Mouse (Mus musculus) kidney, embryonic 15.5 days (tissue): ENCODE measurements around the gene Nav2. TPM values are rescaled to one million over a fixed set of nuclear protein-coding genes. Genes with fewer than 3 reads are reported as not detected.

Source experiments
- ATAC-seq: fragments of 200-750 bp; cut with Nextera tagmentation; replicated peaks from 2 replicates; pipeline ENCODE4 v1.8.0; 2017; ENCODE audit warnings: moderate TSS enrichment; ENCODE audit not compliant: low FRiP score
- H3K27ac ChIP-seq: fragments of 300-500 bp; sonication (generic); 2 replicates; pipeline ENCODE4 v1.5.1; 2015; ENCODE audit warnings: mild to moderate bottlenecking, inconsistent platforms
- H3K27me3 ChIP-seq: fragments of 300-500 bp; sonication (generic); 2 replicates; pipeline ENCODE4 v1.6.1; 2015; ENCODE audit warnings: inconsistent platforms
- H3K36me3 ChIP-seq: fragments of 300-500 bp; sonication (generic); 2 replicates; pipeline ENCODE4 v1.6.1; 2015; ENCODE audit warnings: inconsistent platforms
- H3K4me1 ChIP-seq: fragments of 300-500 bp; sonication (generic); 2 replicates; pipeline ENCODE4 v1.6.1; 2015; ENCODE audit warnings: inconsistent platforms
- H3K4me2 ChIP-seq: fragments of 300-500 bp; sonication (generic); 2 replicates; pipeline ENCODE4 v1.6.1; 2015; ENCODE audit warnings: moderate library complexity, mild to moderate bottlenecking, inconsistent platforms
- H3K4me3 ChIP-seq: fragments of 300-500 bp; sonication (generic); replicated peaks from 2 replicates; pipeline ENCODE4 v1.5.1; 2015; ENCODE audit warnings: mild to moderate bottlenecking, inconsistent platforms
- H3K9ac ChIP-seq: fragments of 300-500 bp; sonication (generic); 2 replicates; pipeline ENCODE4 v1.6.1; 2015; ENCODE audit warnings: mild to moderate bottlenecking, inconsistent platforms
- H3K9me3 ChIP-seq: fragments of 300-500 bp; sonication (generic); replicated peaks from 2 replicates; pipeline ENCODE4 v1.6.1; 2016; ENCODE audit warnings: inconsistent platforms
- WGBS: fragments of 180-500 bp; shearing (Covaris S2); methylation state at CpG from one replicate; pipeline ENCODE4 v1.1.7; 2015; ENCODE audit warnings: mixed read lengths; 5-methylcytosine and 5-hydroxymethylcytosine counted together
- polyA plus RNA-seq: library from polyadenylated mRNA; unstranded; fragments of >200 nt; fragmentation: Nextera tagmentation; extraction: Ambion mirVana; gene quantifications from 2 replicates; pipeline ENCODE4 v1.2.1, GENCODE M21; 2015

The Nav2 gene
- polyA plus RNA-seq, 1 experiment from 2014 or later: 28.8 TPM

- H3K4me3 ChIP-seq: no peak overlapping the region
- H3K9me3 ChIP-seq: no peaks in the 10 kb centered on the region
- peaks cover 63% of the 10 kb centered on the region for H3K4me1 ChIP-seq
- no peaks in the 10 kb centered on the region for H3K36me3 ChIP-seq
- no peak overlapping the region for H3K9ac ChIP-seq
- H3K27ac ChIP-seq: no peak overlapping the region
- H3K27me3 ChIP-seq: no peaks in the 10 kb centered on the region
- ATAC-seq: no peak
- no peak overlapping the region for H3K4me2 ChIP-seq
- 84% methylated on average over 7 of the region's 7 CpGs for WGBS
Observed at GRCm38 (mm10) chr7:49507943-49508506, 599.5 kb downstream of the Nav2 start.

- H3K9me3 ChIP-seq: no peaks in the 10 kb centered on the region
- no peak overlapping the region for H3K9ac ChIP-seq
- H3K36me3 ChIP-seq: no peaks in the 10 kb centered on the region
- H3K27ac ChIP-seq: peak overlapping the region; percentile 25
- no peak overlapping the region for H3K4me2 ChIP-seq
- peaks cover 57% of the 10 kb centered on the region for H3K4me1 ChIP-seq
- WGBS: 48% methylated on average over 7 of the region's 7 CpGs
- H3K27me3 ChIP-seq: no peaks in the 10 kb centered on the region
- ATAC-seq: no peak
- no peak overlapping the region for H3K4me3 ChIP-seq
Observed at GRCm38 (mm10) chr7:49511820-49512453, 603.4 kb downstream of the Nav2 start.

GRCm38 (mm10) chr7:49513763-49514437, 605.4 kb downstream of the Nav2 start:
- 62% methylated on average over 6 of the region's 6 CpGs for WGBS
- H3K4me3 ChIP-seq: no peak overlapping the region
- no peak overlapping the region for H3K4me2 ChIP-seq

GRCm38 (mm10) chr7:49515012-49515411, 606.5 kb downstream of the Nav2 start:
- Histone ChIP-seq H3K4me1 (peaks cover 61% of the 10 kb centered on the region), H3K4me3 (no peak overlapping the region), H3K9ac (no peak overlapping the region), H3K36me3 (no peaks in the 10 kb centered on the region), H3K27me3 (no peaks in the 10 kb centered on the region), H3K9me3 (no peaks in the 10 kb centered on the region), H3K4me2 (no peak overlapping the region), H3K27ac (peak overlapping the region; percentile 69)
- peak; percentile 55; the same call in 1 of the 2 replicates for ATAC-seq
- 53% methylated on average over 2 of the region's 2 CpGs for WGBS

More at GRCm38 (mm10) chr7:49513763-49514437, 605.4 kb downstream of the Nav2 start:
- H3K9me3 ChIP-seq: no peaks in the 10 kb centered on the region
- H3K9ac ChIP-seq: no peak overlapping the region
- H3K27me3 ChIP-seq: no peaks in the 10 kb centered on the region
- no peaks in the 10 kb centered on the region for H3K36me3 ChIP-seq
- peak overlapping the region; percentile 69 for H3K27ac ChIP-seq
- ATAC-seq: no peak
- peaks cover 54% of the 10 kb centered on the region for H3K4me1 ChIP-seq

- no peaks in the 10 kb centered on the region for H3K36me3 ChIP-seq
- H3K27ac ChIP-seq: peak overlapping the region; percentile 93
- H3K4me1 ChIP-seq: peaks cover 58% of the 10 kb centered on the region
- no peak overlapping the region for H3K4me3 ChIP-seq
- H3K9ac ChIP-seq: no peak overlapping the region
- no peaks in the 10 kb centered on the region for H3K9me3 ChIP-seq
- ATAC-seq: no peak
- no peaks in the 10 kb centered on the region for H3K27me3 ChIP-seq
- peak overlapping the region; percentile 66 for H3K4me2 ChIP-seq
- WGBS: 46% methylated on average over 2 of the region's 2 CpGs
Observed at GRCm38 (mm10) chr7:49520504-49520903, 612.0 kb downstream of the Nav2 start.

GRCm38 (mm10) chr7:49521349-49521748, 612.8 kb downstream of the Nav2 start:
- H3K4me3 ChIP-seq: peak overlapping the region; percentile 54; the same call in 1 of the 2 replicates
- ATAC-seq: no peak
- H3K27me3 ChIP-seq: no peaks in the 10 kb centered on the region
- WGBS: 13% methylated on average over 4 of the region's 4 CpGs
- H3K4me1 ChIP-seq: peaks cover 60% of the 10 kb centered on the region
- H3K4me2 ChIP-seq: peak overlapping the region; percentile 66
- H3K9ac ChIP-seq: no peak overlapping the region
- H3K27ac ChIP-seq: peak overlapping the region; percentile 93
- no peaks in the 10 kb centered on the region for H3K36me3 ChIP-seq
- H3K9me3 ChIP-seq: no peaks in the 10 kb centered on the region

DNA sequence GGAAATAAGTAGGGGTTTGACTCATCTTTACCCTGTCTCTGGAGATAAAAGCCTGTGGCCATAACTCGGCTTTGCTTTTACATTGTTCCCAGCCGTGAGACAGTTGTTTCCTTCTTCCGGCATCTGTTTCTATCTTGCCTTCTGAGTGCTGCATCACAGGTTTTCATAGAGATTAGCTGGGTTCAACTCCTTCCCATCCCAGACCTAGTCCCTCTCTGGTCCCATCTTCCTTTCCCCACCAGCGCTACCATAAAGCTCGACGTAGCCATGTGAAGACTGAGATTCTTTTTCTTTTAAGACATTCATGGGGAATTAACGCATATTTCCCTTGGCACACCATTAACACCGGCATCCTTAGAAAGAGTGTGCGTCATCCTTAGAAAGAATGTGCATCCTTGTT, 613.5 kb downstream of the Nav2 start:
- H3K4me1 ChIP-seq: peaks cover 66% of the 10 kb centered on the region
- H3K36me3 ChIP-seq: no peaks in the 10 kb centered on the region
- no peaks in the 10 kb centered on the region for H3K27me3 ChIP-seq
- peak overlapping the region; percentile 54 for H3K4me3 ChIP-seq
- peak overlapping the region; percentile 66 for H3K4me2 ChIP-seq
- H3K9ac ChIP-seq: no peak overlapping the region
- no peaks in the 10 kb centered on the region for H3K9me3 ChIP-seq
- H3K27ac ChIP-seq: peak overlapping the region; percentile 93
- WGBS: 2% methylated on average over 9 of the region's 9 CpGs
- no peak; the same call in 1 of the 2 replicates for ATAC-seq

DNA sequence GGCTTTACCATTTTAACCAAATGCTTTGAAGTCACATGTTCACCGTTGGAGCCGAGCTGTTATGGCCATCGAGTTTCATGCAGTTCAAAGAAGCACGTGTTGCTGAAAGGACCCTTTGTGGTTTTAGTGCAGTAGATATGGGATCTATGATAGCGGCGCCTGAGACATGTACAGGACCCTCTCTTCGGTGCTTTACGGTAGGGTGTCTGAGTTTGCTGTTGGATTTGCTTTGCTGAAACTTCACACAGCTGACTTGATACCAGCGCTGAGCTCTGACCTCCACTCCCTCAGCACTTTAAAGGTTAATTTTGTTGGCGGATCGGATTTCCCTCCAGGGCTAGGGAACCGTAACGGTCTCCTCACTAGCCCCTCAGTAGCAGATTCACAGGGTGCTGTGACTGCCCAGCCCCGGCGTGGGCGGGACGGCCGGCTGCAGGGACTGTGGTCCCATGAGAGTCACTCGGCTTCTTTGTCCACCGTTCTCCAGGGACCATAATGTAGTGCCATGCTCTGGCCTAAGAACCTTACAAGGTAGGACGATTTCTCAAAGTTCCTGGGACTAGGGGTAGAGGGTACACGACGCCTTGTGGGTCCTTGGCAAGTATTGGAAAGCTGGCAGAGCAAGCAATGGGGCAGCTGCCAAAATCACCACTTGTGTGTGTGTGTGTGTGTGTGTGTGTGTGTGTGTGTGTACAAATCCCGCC, 614.0 kb downstream of the Nav2 start:
- no peaks in the 10 kb centered on the region for H3K9me3 ChIP-seq
- H3K4me2 ChIP-seq: peak overlapping the region; percentile 66
- H3K27ac ChIP-seq: peak overlapping the region; percentile 93
- H3K9ac ChIP-seq: peak overlapping the region; percentile 63
- WGBS: under 1% methylated on average over 24 of the region's 24 CpGs
- peaks cover 71% of the 10 kb centered on the region for H3K4me1 ChIP-seq
- peak overlapping the region; percentile 54 for H3K4me3 ChIP-seq
- H3K36me3 ChIP-seq: no peaks in the 10 kb centered on the region
- peak; percentile 92 for ATAC-seq
- H3K27me3 ChIP-seq: no peaks in the 10 kb centered on the region

DNA sequence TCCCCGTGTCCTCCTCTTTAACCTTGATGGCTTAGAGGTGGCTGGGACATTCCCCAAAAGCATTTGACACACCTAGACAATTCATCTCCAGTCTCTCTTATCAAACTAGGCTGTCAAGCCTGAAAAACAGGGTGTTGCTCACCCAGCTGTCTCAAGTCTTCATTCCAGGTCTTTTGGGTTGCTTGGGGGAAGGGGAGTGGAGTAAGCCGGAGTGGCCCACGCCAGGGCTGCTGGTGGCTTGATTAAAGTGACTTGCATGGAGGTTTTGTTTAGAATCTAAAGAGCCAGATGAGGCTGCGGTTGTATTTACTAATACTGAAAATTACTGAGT, 614.6 kb downstream of the Nav2 start:
- H3K9me3 ChIP-seq: no peaks in the 10 kb centered on the region
- H3K4me2 ChIP-seq: peak overlapping the region; percentile 66
- 15% methylated on average over 4 of the region's 4 CpGs for WGBS
- peak overlapping the region; percentile 54 for H3K4me3 ChIP-seq
- peak; percentile 2; the same call in 1 of the 2 replicates for ATAC-seq
- peak overlapping the region; percentile 63 for H3K9ac ChIP-seq
- no peaks in the 10 kb centered on the region for H3K27me3 ChIP-seq
- peak overlapping the region; percentile 93 for H3K27ac ChIP-seq
- H3K4me1 ChIP-seq: peaks cover 75% of the 10 kb centered on the region
- H3K36me3 ChIP-seq: no peaks in the 10 kb centered on the region

- H3K4me2 ChIP-seq: peak overlapping the region; percentile 66
- no peaks in the 10 kb centered on the region for H3K36me3 ChIP-seq
- peak overlapping the region; percentile 93 for H3K27ac ChIP-seq
- peaks cover 81% of the 10 kb centered on the region for H3K4me1 ChIP-seq
- no peaks in the 10 kb centered on the region for H3K27me3 ChIP-seq
- peak overlapping the region; percentile 54 for H3K4me3 ChIP-seq
- H3K9ac ChIP-seq: peak overlapping the region; percentile 63
- no peaks in the 10 kb centered on the region for H3K9me3 ChIP-seq
- 16% methylated on average over 5 of the region's 5 CpGs for WGBS
- no peak for ATAC-seq
Observed at GRCm38 (mm10) chr7:49523729-49524128, 615.2 kb downstream of the Nav2 start.

DNA sequence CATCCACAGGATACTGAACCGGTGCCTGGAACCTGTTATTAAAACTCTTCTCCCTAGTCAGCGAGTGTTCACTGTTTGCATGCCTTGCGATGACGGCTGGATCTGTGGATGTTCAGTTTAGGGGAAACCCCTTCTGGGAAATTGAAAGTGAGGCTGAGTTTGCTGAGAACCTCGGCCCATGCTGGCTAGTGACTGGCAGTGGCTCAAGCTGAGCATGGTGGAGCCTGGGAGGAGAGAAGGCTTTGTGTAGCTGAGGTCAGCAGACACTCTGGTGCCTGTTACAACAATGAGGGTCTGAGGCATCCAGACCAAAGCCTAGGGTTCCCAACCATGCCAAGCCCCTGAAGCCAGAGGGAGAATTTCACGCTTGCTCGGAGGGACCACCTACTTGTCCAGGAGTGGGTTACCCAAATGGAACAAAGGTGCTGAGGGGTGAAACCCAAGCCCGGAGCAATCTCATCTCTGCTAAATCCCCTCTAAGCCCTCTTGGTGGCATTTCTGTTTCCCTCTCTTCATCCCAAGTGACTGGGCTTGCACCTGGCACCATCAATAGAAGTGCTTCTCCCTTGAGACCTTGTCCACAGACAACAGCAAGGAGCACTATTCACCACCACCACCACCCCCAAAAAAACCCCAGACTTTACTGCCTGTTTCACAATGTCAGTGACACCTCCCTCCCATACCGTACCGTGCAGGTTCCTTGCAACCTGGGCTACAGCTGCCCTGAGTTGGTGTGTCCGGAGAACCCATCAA, 617.0 kb downstream of the Nav2 start:
- 40% methylated on average over 11 of the region's 11 CpGs for WGBS
- Histone ChIP-seq H3K4me2 (peak overlapping the region; percentile 66), H3K36me3 (no peaks in the 10 kb centered on the region), H3K27ac (peak overlapping the region; percentile 93), H3K4me3 (peak overlapping the region; percentile 54), H3K9me3 (no peaks in the 10 kb centered on the region), H3K4me1 (peaks cover 77% of the 10 kb centered on the region), H3K27me3 (no peaks in the 10 kb centered on the region), H3K9ac (peak overlapping the region; percentile 24; the same call in 1 of the 2 replicates)
- ATAC-seq: no peak
